Mouse (Mus musculus) hindbrain, embryonic 12.5 days (tissue): ENCODE measurements around the gene Rgcc. TPM values are rescaled to one million over a fixed set of nuclear protein-coding genes. Genes with fewer than 3 reads are reported as not detected.
A peak's percentile ranks its signal among the peaks of the same experiment; 100 is the strongest.

Experiments used
- ATAC-seq: fragments of 200-750 bp; cut with Nextera tagmentation; 2 replicates; pipeline ENCODE4 v1.8.0; 2017; ENCODE audit warnings: moderate TSS enrichment; ENCODE audit not compliant: low FRiP score
- H3K27ac ChIP-seq: fragments of 300-500 bp; sonication (generic); 2 replicates; pipeline ENCODE4 v1.5.1; 2016; ENCODE audit warnings: mild to moderate bottlenecking
- H3K27me3 ChIP-seq: fragments of 300-500 bp; sonication (generic); 2 replicates; pipeline ENCODE4 v1.6.1; 2016; ENCODE audit warnings: mild to moderate bottlenecking
- H3K36me3 ChIP-seq: fragments of 300-500 bp; sonication (generic); 2 replicates; pipeline ENCODE4 v1.6.1; 2016; ENCODE audit warnings: mild to moderate bottlenecking
- H3K4me1 ChIP-seq: fragments of 300-500 bp; sonication (generic); 2 replicates; pipeline ENCODE4 v1.6.1; 2016
- H3K4me2 ChIP-seq: fragments of 300-500 bp; sonication (generic); replicated peaks from 2 replicates; pipeline ENCODE4 v1.6.1; 2016; ENCODE audit warnings: mild to moderate bottlenecking
- H3K4me3 ChIP-seq: fragments of 300-500 bp; sonication (generic); 2 replicates; pipeline ENCODE4 v1.5.1; 2016; ENCODE audit warnings: mild to moderate bottlenecking
- H3K9ac ChIP-seq: fragments of 300-500 bp; sonication (generic); 2 replicates; pipeline ENCODE4 v1.6.1; 2016; ENCODE audit warnings: mild to moderate bottlenecking, moderate library complexity
- H3K9me3 ChIP-seq: fragments of 300-500 bp; sonication (generic); replicated peaks from 2 replicates; pipeline ENCODE4 v1.6.1; 2016; ENCODE audit warnings: mild to moderate bottlenecking
- WGBS: fragments of 180-500 bp; shearing (Covaris S2); methylation state at CpG from one replicate; pipeline ENCODE4 v1.1.7; 2016; 5-methylcytosine and 5-hydroxymethylcytosine counted together
- polyA plus RNA-seq: library from polyadenylated mRNA; unstranded; fragments of >200 nt; fragmentation: Nextera tagmentation; extraction: Ambion mirVana; gene quantifications from 2 replicates; pipeline ENCODE4 v1.2.1, GENCODE M21; 2016

Rgcc gene
- polyA plus RNA-seq, 1 experiment from 2014 or later, result 41.0 TPM

GRCm38 (mm10) chr14:79272991-79273390, 28.5 kb downstream of the Rgcc start:
- peak overlapping the region; percentile 26; the same call in 1 of the 2 replicates for H3K27ac ChIP-seq
- no peak overlapping the region for H3K4me3 ChIP-seq
- no peaks in the 10 kb centered on the region for H3K9me3 ChIP-seq
- no peak for ATAC-seq
- no peaks in the 10 kb centered on the region for H3K36me3 ChIP-seq
- H3K4me2 ChIP-seq, result no peak overlapping the region
- H3K9ac ChIP-seq, result no peak overlapping the region
- WGBS, result 78% methylated on average over 9 of the region's 9 CpGs
- H3K4me1 ChIP-seq, result peaks cover 23% of the 10 kb centered on the region
- no peaks in the 10 kb centered on the region for H3K27me3 ChIP-seq

DNA sequence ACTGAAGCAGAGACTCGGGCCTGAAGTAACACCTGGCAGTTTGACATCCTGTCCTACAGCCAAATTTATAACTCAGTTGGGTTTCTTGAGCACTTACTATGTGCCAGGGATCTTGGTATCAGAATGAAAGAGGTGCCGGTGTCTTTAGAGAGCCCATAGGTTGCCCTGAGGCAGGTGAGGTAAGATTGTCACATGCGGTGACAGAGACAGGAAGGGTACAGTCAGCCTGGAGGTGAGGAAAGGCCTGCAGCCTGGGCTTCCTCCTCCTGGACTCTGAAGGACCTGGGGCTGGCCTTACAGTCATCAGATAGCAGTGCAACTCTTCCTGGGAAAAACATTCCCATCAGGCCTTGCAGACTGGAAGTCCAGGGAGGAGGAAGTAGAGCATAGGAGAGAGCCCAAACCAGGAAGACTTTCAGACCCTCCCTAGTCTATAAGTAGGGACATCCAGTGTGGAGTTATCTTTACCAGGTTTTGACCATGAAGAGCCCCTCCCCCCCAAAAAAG, 29.2 kb downstream of the Rgcc start:
- Histone ChIP-seq H3K4me2 (no peak overlapping the region), H3K27me3 (no peaks in the 10 kb centered on the region), H3K27ac (no peak overlapping the region), H3K4me1 (peaks cover 17% of the 10 kb centered on the region), H3K4me3 (no peak overlapping the region), H3K9me3 (no peaks in the 10 kb centered on the region), H3K36me3 (no peaks in the 10 kb centered on the region), H3K9ac (no peak overlapping the region)
- 91% methylated on average over 3 of the region's 3 CpGs for WGBS
- ATAC-seq, result no peak

DNA sequence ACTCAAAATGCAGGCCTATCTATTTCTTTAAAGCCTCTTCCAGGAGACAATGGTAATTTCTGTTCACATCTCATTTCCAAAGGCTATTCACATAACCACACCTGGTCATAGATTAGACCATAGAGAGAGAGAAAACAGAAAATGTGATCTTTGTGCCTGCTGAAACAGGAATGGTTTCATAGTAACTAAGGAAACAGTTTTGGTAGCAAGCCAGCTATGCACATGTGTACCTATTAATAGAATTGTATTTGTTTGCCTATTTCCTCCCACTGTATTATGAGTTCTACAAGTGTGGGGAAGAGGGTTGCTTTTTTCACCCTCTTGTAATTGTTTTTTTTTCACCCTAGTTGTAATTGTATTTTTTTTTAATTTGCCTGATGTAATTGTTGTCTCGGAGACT, 31.9 kb downstream of the Rgcc start:
- Histone ChIP-seq H3K27me3 (no peaks in the 10 kb centered on the region), H3K36me3 (no peaks in the 10 kb centered on the region), H3K4me3 (no peak overlapping the region), H3K27ac (no peak overlapping the region), H3K4me1 (peaks cover 7% of the 10 kb centered on the region), H3K9me3 (no peaks in the 10 kb centered on the region), H3K9ac (no peak overlapping the region), H3K4me2 (no peak overlapping the region)
- ATAC-seq, result no peak
- 92% methylated on average over 1 of the region's 1 CpGs for WGBS

GRCm38 (mm10) chr14:79267878-79268277, 33.6 kb downstream of the Rgcc start:
- no peak for ATAC-seq

GRCm38 (mm10) chr14:79267382-79267781, 34.1 kb downstream of the Rgcc start:
- Histone ChIP-seq H3K9me3 (no peaks in the 10 kb centered on the region), H3K9ac (no peak overlapping the region), H3K36me3 (no peaks in the 10 kb centered on the region), H3K4me3 (no peak overlapping the region), H3K4me1 (no peaks in the 10 kb centered on the region), H3K4me2 (no peak overlapping the region), H3K27me3 (no peaks in the 10 kb centered on the region), H3K27ac (no peak overlapping the region)
- ATAC-seq, result no peak
- 52% methylated on average over 1 of the region's 1 CpGs for WGBS

More at GRCm38 (mm10) chr14:79267878-79268277, 33.6 kb downstream of the Rgcc start:
- no peaks in the 10 kb centered on the region for H3K36me3 ChIP-seq
- WGBS, result 93% methylated on average over 10 of the region's 10 CpGs
- no peak overlapping the region for H3K4me2 ChIP-seq
- no peaks in the 10 kb centered on the region for H3K27me3 ChIP-seq
- H3K9me3 ChIP-seq, result no peaks in the 10 kb centered on the region
- H3K9ac ChIP-seq, result no peak overlapping the region
- H3K4me1 ChIP-seq, result no peaks in the 10 kb centered on the region
- no peak overlapping the region for H3K4me3 ChIP-seq
- H3K27ac ChIP-seq, result no peak overlapping the region

- Histone ChIP-seq H3K4me3 (no peak overlapping the region), H3K9ac (no peak overlapping the region), H3K4me2 (no peak overlapping the region), H3K27ac (no peak overlapping the region), H3K4me1 (no peaks in the 10 kb centered on the region), H3K27me3 (no peaks in the 10 kb centered on the region), H3K36me3 (no peaks in the 10 kb centered on the region), H3K9me3 (no peaks in the 10 kb centered on the region)
- no peak for ATAC-seq
Observed at GRCm38 (mm10) chr14:79266408-79266807, 35.0 kb downstream of the Rgcc start.

- Histone ChIP-seq H3K27me3 (no peaks in the 10 kb centered on the region), H3K4me2 (no peak overlapping the region), H3K9me3 (no peaks in the 10 kb centered on the region), H3K36me3 (no peaks in the 10 kb centered on the region), H3K27ac (no peak overlapping the region), H3K4me1 (no peaks in the 10 kb centered on the region), H3K9ac (no peak overlapping the region), H3K4me3 (no peak overlapping the region)
- WGBS, result 90% methylated on average over 6 of the region's 6 CpGs
- ATAC-seq, result no peak
Observed at GRCm38 (mm10) chr14:79265738-79266137, 35.7 kb downstream of the Rgcc start.

DNA sequence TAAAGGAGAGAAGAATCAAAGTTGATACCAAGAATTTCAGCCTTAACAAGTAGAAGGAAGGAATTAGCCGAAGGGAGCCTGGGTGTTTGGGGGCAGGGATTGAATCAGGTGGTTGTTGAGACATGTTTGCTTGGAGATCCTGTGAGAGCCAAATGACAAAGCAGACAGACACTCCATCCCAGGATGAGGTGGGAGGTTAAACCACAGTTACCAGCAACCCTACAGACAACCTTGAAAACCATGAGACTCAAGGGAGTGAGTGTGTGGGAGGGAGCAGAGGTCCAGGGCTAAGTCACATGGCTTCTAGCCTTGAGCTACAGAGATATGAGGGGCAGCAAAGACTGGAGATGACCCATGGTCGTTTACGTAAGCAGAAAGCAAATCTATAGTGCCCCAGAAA, 38.1 kb downstream of the Rgcc start:
- Histone ChIP-seq H3K27ac (no peak overlapping the region), H3K4me3 (no peak overlapping the region), H3K9ac (no peak overlapping the region), H3K36me3 (no peaks in the 10 kb centered on the region), H3K4me2 (no peak overlapping the region), H3K9me3 (no peaks in the 10 kb centered on the region), H3K4me1 (no peaks in the 10 kb centered on the region), H3K27me3 (no peaks in the 10 kb centered on the region)
- ATAC-seq, result no peak
- WGBS, result 86% methylated on average over 3 of the region's 3 CpGs

DNA sequence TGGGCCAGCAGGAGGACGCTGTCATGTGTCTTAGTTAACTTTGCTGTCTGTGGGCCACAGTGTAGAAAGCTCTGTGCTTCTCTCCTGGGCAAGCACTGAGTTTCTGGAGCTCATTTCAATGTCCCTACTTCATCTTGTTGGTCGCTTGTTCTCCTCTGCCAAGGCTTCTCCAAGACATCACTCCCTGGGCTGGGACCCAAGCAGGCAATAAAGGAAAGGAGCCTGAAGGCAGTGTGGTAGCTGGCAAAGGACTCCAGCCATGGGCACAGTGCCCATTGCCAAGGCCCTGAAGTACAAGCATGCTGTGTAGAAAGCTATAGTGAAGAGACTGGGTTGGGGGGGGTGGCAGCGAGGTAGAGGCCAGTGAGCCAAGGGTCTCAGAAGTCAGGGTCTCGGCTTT, 38.8 kb downstream of the Rgcc start:
- Histone ChIP-seq H3K27ac (no peak overlapping the region), H3K9me3 (no peaks in the 10 kb centered on the region), H3K27me3 (no peaks in the 10 kb centered on the region), H3K9ac (no peak overlapping the region), H3K4me2 (no peak overlapping the region), H3K4me1 (no peaks in the 10 kb centered on the region), H3K36me3 (no peaks in the 10 kb centered on the region), H3K4me3 (no peak overlapping the region)
- no peak for ATAC-seq
- 96% methylated on average over 4 of the region's 4 CpGs for WGBS

GRCm38 (mm10) chr14:79259062-79259779, 42.2 kb downstream of the Rgcc start:
- no peak for ATAC-seq
- no peak overlapping the region for H3K9ac ChIP-seq
- no peaks in the 10 kb centered on the region for H3K9me3 ChIP-seq
- WGBS, result 87% methylated on average over 10 of the region's 10 CpGs
- H3K4me3 ChIP-seq, result no peak overlapping the region
- no peaks in the 10 kb centered on the region for H3K4me1 ChIP-seq
- H3K27me3 ChIP-seq, result no peaks in the 10 kb centered on the region
- H3K27ac ChIP-seq, result no peak overlapping the region
- no peak overlapping the region for H3K4me2 ChIP-seq
- no peaks in the 10 kb centered on the region for H3K36me3 ChIP-seq

- Histone ChIP-seq H3K4me3 (no peak overlapping the region), H3K27me3 (no peaks in the 10 kb centered on the region), H3K4me2 (no peak overlapping the region), H3K36me3 (no peaks in the 10 kb centered on the region), H3K27ac (no peak overlapping the region), H3K9me3 (no peaks in the 10 kb centered on the region), H3K9ac (no peak overlapping the region), H3K4me1 (no peaks in the 10 kb centered on the region)
- 87% methylated on average over 5 of the region's 5 CpGs for WGBS
- ATAC-seq, result no peak
Observed at GRCm38 (mm10) chr14:79256656-79257055, 44.8 kb downstream of the Rgcc start.

GRCm38 (mm10) chr14:79255786-79256185, 45.7 kb downstream of the Rgcc start:
- Histone ChIP-seq H3K9ac (no peak overlapping the region), H3K27ac (no peak overlapping the region), H3K4me3 (no peak overlapping the region), H3K27me3 (no peaks in the 10 kb centered on the region), H3K9me3 (no peaks in the 10 kb centered on the region), H3K36me3 (no peaks in the 10 kb centered on the region), H3K4me1 (no peaks in the 10 kb centered on the region), H3K4me2 (no peak overlapping the region)
- no peak for ATAC-seq
- 100% methylated on average over 1 of the region's 2 CpGs for WGBS

GRCm38 (mm10) chr14:79251727-79252285, 49.6 kb downstream of the Rgcc start:
- Histone ChIP-seq H3K9ac (no peak overlapping the region), H3K9me3 (no peaks in the 10 kb centered on the region), H3K27ac (no peak overlapping the region), H3K4me1 (peaks cover 6% of the 10 kb centered on the region; the same call in 1 of the 2 replicates), H3K4me3 (no peak overlapping the region), H3K36me3 (no peaks in the 10 kb centered on the region), H3K27me3 (no peaks in the 10 kb centered on the region), H3K4me2 (no peak overlapping the region)
- no peak for ATAC-seq
- WGBS, result 72% methylated on average over 5 of the region's 5 CpGs
